Mouse (Mus musculus): ENCODE measurements around the gene Pdp2.
A peak's percentile ranks its signal among the peaks of the same experiment; 100 is the strongest.

The Pdp2 gene

GRCm38 (mm10) chr8:104598496-104598895 is 7.2 kb downstream of the Pdp2 start:
- DNase-seq, result no peak

- no peak for DNase-seq
Observed at GRCm38 (mm10) chr8:104601386-104601785, 10.1 kb downstream of the Pdp2 start.

- no peak for DNase-seq
Observed at GRCm38 (mm10) chr8:104601941-104602371, 10.7 kb downstream of the Pdp2 start.

- DNase-seq, result peak; percentile 69
Observed at GRCm38 (mm10) chr8:104602468-104603244, 11.4 kb downstream of the Pdp2 start.

DNA sequence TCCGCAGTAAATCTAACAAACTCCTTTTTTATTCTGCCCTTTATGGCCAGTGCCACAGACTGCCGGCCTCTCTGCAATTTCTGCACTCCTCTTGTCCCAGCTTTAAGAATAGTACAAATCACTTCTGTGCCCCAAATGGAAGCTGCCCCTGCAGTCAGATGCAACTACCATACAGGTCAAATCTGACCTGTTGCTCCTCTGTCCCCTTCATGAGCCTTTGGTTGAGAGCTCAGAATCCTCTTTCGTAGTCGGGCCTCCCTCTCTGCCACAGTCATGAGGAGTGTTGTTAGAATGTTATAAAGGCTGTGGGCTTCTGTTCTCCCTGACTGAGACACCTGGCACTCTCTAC is 12.0 kb downstream of the Pdp2 start:
- no peak for DNase-seq

DNA sequence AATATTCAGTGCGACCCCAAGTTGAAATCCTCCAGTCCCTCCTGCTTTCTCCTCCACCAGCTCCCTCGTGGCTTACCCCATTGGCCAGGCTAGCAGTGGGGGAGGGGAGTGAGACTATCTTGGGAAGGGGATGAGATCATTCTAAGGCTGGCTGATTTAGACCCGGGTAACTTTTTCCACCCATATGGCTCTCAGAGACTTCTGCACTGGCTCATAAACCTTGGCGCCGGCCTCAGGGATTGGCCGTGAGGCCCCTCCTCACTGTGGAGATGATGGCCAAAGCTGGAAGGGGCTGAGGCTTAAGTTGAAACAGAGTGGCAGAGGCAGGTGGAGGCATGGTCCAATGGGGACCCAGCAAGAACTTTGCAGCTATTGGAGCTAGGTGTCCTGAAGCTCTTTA is 15.1 kb downstream of the Pdp2 start:
- DNase-seq, result no peak

- DNase-seq, result peak; percentile 28
Observed at GRCm38 (mm10) chr8:104607944-104608343, 16.7 kb downstream of the Pdp2 start.

- no peak for DNase-seq
Observed at GRCm38 (mm10) chr8:104609222-104609621, 18.0 kb downstream of the Pdp2 start.

DNA sequence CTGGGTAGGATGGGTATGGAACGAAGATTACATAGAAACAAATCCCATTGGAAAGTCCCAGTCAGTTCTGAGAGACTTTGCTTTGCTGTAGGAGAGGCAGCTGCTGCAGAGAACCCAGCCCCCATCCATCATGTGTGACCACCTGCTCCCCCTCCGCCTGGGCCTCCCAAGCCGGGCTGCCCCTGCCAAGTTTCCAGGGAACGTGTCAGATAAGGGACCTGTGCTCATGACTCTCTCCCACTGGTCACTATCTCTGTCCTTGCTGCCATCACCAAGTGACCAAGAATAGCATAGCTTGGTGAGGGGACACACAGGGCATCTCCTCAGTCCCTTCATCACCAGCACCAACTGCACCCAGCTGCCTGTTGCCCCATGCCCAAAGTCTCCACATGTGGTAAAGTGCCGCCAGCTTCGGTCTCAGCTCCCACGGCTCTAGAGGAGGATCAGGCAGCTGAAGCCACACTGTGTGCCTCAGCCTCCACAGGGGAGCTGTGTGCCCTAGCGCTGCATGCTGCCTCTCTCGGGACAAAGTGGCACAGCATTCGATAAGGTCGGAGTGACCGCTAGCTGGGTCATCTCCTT is 19.0 kb downstream of the Pdp2 start:
- DNase-seq, result no peak

- DNase-seq, result no peak
Observed at GRCm38 (mm10) chr8:104611613-104612012, 20.4 kb downstream of the Pdp2 start.

DNA sequence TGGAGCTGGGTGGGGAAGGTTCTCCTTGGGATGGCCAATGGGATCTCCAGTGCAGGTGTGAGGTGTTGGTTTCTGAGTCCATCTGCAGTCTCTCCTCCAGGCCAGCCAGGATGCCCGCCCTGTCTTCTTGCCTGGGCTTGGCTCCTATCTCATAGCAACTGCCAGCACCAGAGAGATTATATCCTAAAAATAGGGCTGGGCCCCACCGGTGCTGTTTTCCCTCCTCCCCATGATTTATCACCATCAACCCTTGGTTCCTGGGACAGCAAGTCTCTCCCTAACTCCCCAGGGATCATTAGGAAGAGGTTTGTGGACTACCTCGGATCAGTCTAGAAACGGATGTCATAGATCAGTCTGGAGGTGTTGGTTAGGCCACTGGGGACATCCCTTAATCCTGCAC is 21.9 kb downstream of the Pdp2 start:
- no peak for DNase-seq

- DNase-seq, result no peak
Observed at GRCm38 (mm10) chr8:104620765-104621164, 29.5 kb downstream of the Pdp2 start.

- no peak for DNase-seq
Observed at GRCm38 (mm10) chr8:104624161-104624560, 32.9 kb downstream of the Pdp2 start, which contains the start of gene Cdh16. Cdh16 (minus strand) TSS chr8:104624396.

- no peak for DNase-seq
Observed at GRCm38 (mm10) chr8:104627065-104627740, 36.0 kb downstream of the Pdp2 start.

DNA sequence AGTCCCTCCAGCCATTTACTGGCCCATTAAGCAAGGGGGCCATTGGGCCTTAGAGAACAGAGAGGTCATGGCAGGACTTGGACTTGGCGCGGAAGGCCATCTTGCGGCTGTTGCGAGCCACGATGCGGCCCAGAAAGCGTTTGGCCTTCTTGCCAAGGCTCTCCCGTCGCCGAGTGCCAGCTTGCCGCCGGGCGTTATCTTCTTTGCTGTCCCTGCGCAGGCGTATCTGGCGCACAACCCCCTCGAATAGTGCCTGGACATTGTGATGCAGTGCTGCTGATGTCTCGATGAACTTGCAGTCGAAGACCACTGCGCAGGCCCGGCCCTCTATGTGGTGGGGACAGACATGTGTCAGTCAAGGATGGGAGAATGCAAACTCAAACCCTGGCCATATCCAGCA is 37.2 kb downstream of the Pdp2 start:
- DNase-seq, result no peak

DNA sequence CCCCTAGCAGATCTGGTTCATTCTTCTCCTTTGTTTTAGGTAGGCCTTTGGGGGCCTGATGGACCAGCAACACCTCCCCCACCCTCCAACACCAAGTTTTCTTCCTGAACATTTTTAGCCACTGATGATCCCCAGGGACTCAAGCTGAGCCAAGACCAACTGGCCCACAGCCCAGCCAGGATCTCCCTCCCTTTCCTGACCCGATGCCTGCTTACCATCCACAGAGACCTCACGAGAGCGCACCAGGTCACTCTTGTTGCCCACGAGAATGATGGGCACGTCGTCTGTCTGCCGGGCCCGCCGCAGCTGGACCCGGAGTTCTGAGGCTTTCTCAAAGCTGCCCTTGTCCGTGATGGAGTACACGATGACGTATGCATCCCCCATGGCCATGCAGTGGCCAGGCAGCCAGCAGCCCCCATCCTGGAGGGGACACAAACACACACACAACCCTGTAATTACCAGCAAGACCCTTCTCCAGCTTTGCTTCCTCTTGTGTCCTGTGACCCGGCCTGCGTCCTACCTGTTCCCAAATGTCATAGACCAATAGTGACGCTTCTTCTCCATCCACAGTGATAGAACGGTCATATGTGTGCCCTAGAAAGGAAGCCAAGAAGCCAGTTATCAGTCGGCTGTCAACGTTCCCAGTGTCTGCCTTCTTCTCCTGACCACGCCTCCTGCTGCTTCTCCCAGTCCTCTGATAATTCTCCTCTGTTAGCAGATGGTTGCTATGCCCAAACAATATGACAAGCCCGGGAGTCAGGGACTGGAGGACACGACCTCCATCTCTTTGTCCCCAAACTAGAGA is 38.3 kb downstream of the Pdp2 start:
- DNase-seq, result no peak

- no peak for DNase-seq
Observed at GRCm38 (mm10) chr8:104630111-104630479, 38.8 kb downstream of the Pdp2 start.

GRCm38 (mm10) chr8:104630574-104630973 is 39.3 kb downstream of the Pdp2 start:
- no peak for DNase-seq

DNA sequence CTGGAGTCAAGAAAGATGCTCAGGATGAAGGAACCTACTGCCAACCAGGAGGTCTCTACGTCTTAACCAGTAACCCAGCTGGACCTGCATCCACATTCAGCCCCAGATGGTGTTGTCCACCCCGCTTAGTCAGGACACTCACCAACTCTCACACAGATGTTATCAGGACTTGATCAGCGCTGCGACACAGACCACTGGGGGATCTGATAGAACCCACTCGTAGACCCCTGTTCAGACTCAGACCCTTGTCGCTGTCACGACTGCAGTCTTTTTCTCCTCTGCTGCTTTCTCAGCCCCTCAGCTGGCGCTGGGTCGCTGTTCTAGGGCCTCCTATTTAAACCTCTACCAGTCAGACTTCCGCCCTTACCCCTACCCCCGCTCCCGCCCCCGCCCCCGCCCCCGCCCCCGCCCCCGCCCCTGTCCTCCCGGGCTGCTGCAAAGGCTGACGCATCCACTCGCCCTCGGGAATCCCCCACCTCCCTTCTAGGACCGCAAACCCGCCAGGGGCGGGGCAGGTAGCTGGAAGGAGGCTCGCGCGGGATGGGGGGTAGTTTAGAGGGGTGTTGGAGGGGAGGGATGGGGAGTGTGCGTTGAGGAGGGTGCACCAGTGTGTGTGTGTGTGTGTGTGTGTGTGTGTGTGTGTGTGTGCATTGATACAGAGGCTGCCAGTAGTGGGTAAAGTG is 39.9 kb downstream of the Pdp2 start, which contains the start of gene Rrad:
TSS of gene Rrad (minus strand) at position 347 of the 683 bp plus-strand sequence.
- no peak for DNase-seq

- no peak for DNase-seq
Observed at GRCm38 (mm10) chr8:104631975-104632374, 40.7 kb downstream of the Pdp2 start.

- DNase-seq, result no peak
Observed at GRCm38 (mm10) chr8:104632486-104632885, 41.2 kb downstream of the Pdp2 start.

GRCm38 (mm10) chr8:104633156-104633744 is 42.0 kb downstream of the Pdp2 start:
- no peak for DNase-seq
